Mouse (Mus musculus) liver, embryonic 14.5 days (tissue): ENCODE results near the gene Gm9945.

ENCODE experiments used
- CTCF ChIP-seq: IDR thresholded peaks from 2 replicates; pipeline ENCODE4 v1.5.1; 2016; ENCODE audit warnings: antibody characterized with exemption, low read depth, control low read depth
- EP300 ChIP-seq: IDR thresholded peaks from 2 replicates; pipeline ENCODE4 v1.6.1; 2016; ENCODE audit warnings: antibody characterized with exemption, low read depth

GRCm38 (mm10) chr11:53491954-53492401 is 12.0 kb downstream of the Gm9945 start:
- TF ChIP-seq CTCF (no peak), EP300 (no peak)
